9 mouse cellular contexts compared by ENCODE assay signal in the genomic region with DNA sequence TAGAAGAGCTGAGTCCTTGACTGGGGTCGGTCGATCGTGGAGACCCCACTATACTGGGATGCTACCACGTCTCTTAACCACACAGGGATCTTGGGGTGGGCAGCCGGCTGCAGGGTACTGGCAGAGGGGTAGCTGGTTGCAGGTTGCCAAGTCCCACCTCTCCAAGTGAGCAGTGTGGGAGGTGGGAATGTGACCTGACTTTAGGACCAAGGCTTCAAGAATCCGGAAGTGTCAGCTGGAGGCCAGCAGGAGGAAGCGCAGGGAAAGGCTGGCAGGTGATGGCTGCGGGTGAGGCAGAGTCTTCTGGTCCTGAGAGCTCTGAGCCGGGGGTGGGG.
DNase-seq lines count a peak whose midpoint lies in the region; ATAC-seq and TF ChIP-seq lines count a peak whose summit lies in the region.
"Had no signal": no experiment of that assay in that cellular context is flagged by ENCODE, and none has a peak within 500 bp of the region (broad histone marks: within the 10 kb centered on the region; RNA-seq: fewer than 3 reads in every experiment).

No protein-coding gene starts in this region.

- ATAC-seq in forebrain, embryonic 15.5 days (replicated peaks), result peak; percentile 47; the same call in 1 of the 2 replicates
- ATAC-seq in liver, embryonic 12.5 days, result no peak

- H3K9me3 ChIP-seq in E14TG2a.4 (ENCODE audit: low read length), result no peaks in the 10 kb centered on the region
- H3K9me3 ChIP-seq in forebrain, embryonic 15.5 days, result no peaks in the 10 kb centered on the region
- no peaks in the 10 kb centered on the region for H3K9me3 ChIP-seq in liver, embryonic 12.5 days (replicated peaks)

- TF ChIP-seq CTCF in gastrocnemius, adult 2 months (IDR thresholded peaks at IDR 0.05), result no peak
- TF ChIP-seq CTCF in E14TG2a.4 (conservative IDR thresholded peaks at IDR 0.05; ENCODE audit: low read length), result no peak

- DNase-seq in gastrocnemius, adult 2 months, result no peak
- no peak for DNase-seq in gastrocnemius, postnatal 10 days
- no peak for DNase-seq in left cerebral cortex, postnatal 36 days (ENCODE audit: low spot score in 2 of 2)
- no peak for DNase-seq in right cerebral cortex, postnatal 36 days (ENCODE audit: low spot score in 2 of 2)
- DNase-seq in spleen, postnatal 4 days (ENCODE audit: low spot score in 2 of 2), result no peak

- no peak overlapping the region for H3K27ac ChIP-seq in gastrocnemius, adult 2 months
- H3K27ac ChIP-seq in forebrain, embryonic 15.5 days (replicated peaks), result no peak overlapping the region
- H3K27ac ChIP-seq in liver, embryonic 12.5 days, result no peak overlapping the region
- H3K27ac ChIP-seq: macrophage had no signal

- no peaks in the 10 kb centered on the region for H3K36me3 ChIP-seq in E14TG2a.4 (ENCODE audit: insufficient read depth, low read length)
- no peaks in the 10 kb centered on the region for H3K36me3 ChIP-seq in forebrain, embryonic 15.5 days
- H3K36me3 ChIP-seq in liver, embryonic 12.5 days, result no peaks in the 10 kb centered on the region

- peak overlapping the region; percentile 88 for H3K4me2 ChIP-seq in forebrain, embryonic 15.5 days (replicated peaks)
- H3K4me2 ChIP-seq in liver, embryonic 12.5 days, result peak overlapping the region; percentile 59

- peak overlapping the region; percentile 51 for H3K9ac ChIP-seq in forebrain, embryonic 15.5 days (replicated peaks)
- no peak overlapping the region for H3K9ac ChIP-seq in liver, embryonic 12.5 days

- 2% methylated on average over 9 of the region's 9 CpGs for WGBS in forebrain, embryonic 15.5 days
- 1% methylated on average over 9 of the region's 9 CpGs for WGBS in liver, embryonic 12.5 days (ENCODE audit: insufficient replicate concordance)

- peak overlapping the region; percentile 67 for H3K4me3 ChIP-seq in gastrocnemius, adult 2 months
- peak overlapping the region; percentile 75 for H3K4me3 ChIP-seq in E14TG2a.4 (replicated peaks; ENCODE audit: low read length)
- peak overlapping the region; percentile 46 for H3K4me3 ChIP-seq in forebrain, embryonic 15.5 days
- peak overlapping the region; percentile 35; the same call in 1 of the 2 replicates for H3K4me3 ChIP-seq in liver, embryonic 12.5 days

- intact Hi-C loops in gastrocnemius, adult 2 months (cut with DNase I), result no loop called here
- intact Hi-C loops in left cerebral cortex, postnatal 36 days (cut with DNase I), result no loop called here

- H3K4me1 ChIP-seq in E14TG2a.4 (replicated peaks; ENCODE audit: low read depth, low read length), result peaks cover 20% of the 10 kb centered on the region
- peaks cover 23% of the 10 kb centered on the region for H3K4me1 ChIP-seq in forebrain, embryonic 15.5 days
- no peaks in the 10 kb centered on the region; the same call in 1 of the 2 replicates for H3K4me1 ChIP-seq in liver, embryonic 12.5 days

- H3K27me3 ChIP-seq in E14TG2a.4 (ENCODE audit: insufficient read depth, low read length), result peaks cover 67% of the 10 kb centered on the region
- peaks cover 15% of the 10 kb centered on the region; the same call in 1 of the 2 replicates for H3K27me3 ChIP-seq in forebrain, embryonic 15.5 days
- H3K27me3 ChIP-seq in liver, embryonic 12.5 days (replicated peaks), result peaks cover 59% of the 10 kb centered on the region
